Mouse (Mus musculus) MEL (cell line): ENCODE data around the gene Bpifa1. TPM values are rescaled to one million over a fixed set of nuclear protein-coding genes. Genes with fewer than 3 reads are reported as not detected.

ENCODE experiments used
- DNase-seq: peaks from one replicate; pipeline ENCODE4 v3.0.0; 2011; ENCODE audit warnings: low read depth, low spot score
- H3K27ac ChIP-seq: 2 replicates; pipeline ENCODE4 v1.5.1; 2012; ENCODE audit warnings: low read depth, mild to moderate bottlenecking, control low read depth, low read length, moderate library complexity; ENCODE audit not compliant: control insufficient read depth
- H3K27me3 ChIP-seq, 2 experiments: fragments of 150-350 bp in 1 of 2; sonication (generic) in 1 of 2; 2 replicates each; pipeline ENCODE4 v1.6.1; 2012; ENCODE audit warnings: low read length in 2 of 2, mild to moderate bottlenecking in 2 of 2, improper control_type of control experiment in 1 of 2, moderate library complexity in 1 of 2; ENCODE audit not compliant: insufficient read depth in 2 of 2, control insufficient read depth in 1 of 2
- H3K36me3 ChIP-seq, 2 experiments: 2 replicates each; pipeline ENCODE4 v1.6.1; 2012 to 2014; ENCODE audit warnings: low read length in 2 of 2, improper control_type of control experiment in 1 of 2, inconsistent platforms in 1 of 2, mild to moderate bottlenecking in 1 of 2; ENCODE audit not compliant: insufficient read depth in 2 of 2, control insufficient read depth in 1 of 2
- H3K4me1 ChIP-seq, 2 experiments: fragments of 150-350 bp in 1 of 2; sonication (generic) in 1 of 2; 2 replicates each; pipeline ENCODE4 v1.6.1; 2012; ENCODE audit warnings: low read length in 2 of 2, improper control_type of control experiment in 1 of 2, mild to moderate bottlenecking in 1 of 2; ENCODE audit not compliant: insufficient read depth in 2 of 2, control insufficient read depth in 1 of 2
- H3K4me3 ChIP-seq, 2 experiments: fragments of 150-350 bp in 1 of 2; sonication (generic) in 1 of 2; 2 replicates each; pipeline ENCODE4 v1.5.1; 2012; ENCODE audit warnings: low read depth in 2 of 2, low read length in 2 of 2, mild to moderate bottlenecking in 2 of 2, moderate library complexity in 2 of 2, control low read depth in 1 of 2, improper control_type of control experiment in 1 of 2; ENCODE audit not compliant: control insufficient read depth in 1 of 2, insufficient read depth in 1 of 2
- H3K79me2 ChIP-seq: 2 replicates; pipeline ENCODE4 v1.6.1; 2012; ENCODE audit warnings: mild to moderate bottlenecking, low read length, moderate library complexity; ENCODE audit not compliant: control insufficient read depth, poor library complexity, insufficient read depth
- H3K9ac ChIP-seq: 2 replicates; pipeline ENCODE4 v1.6.1; 2012; ENCODE audit warnings: low read depth, mild to moderate bottlenecking, control low read depth, low read length, moderate library complexity; ENCODE audit not compliant: control insufficient read depth, poor library complexity, severe bottlenecking
- H3K9me3 ChIP-seq: fragments of 150-350 bp; sonication (generic); replicated peaks from 2 replicates; pipeline ENCODE4 v1.6.1; 2012; ENCODE audit warnings: mild to moderate bottlenecking, low read length, improper control_type of control experiment, moderate library complexity; ENCODE audit not compliant: insufficient read depth
- CHD2 ChIP-seq: IDR thresholded peaks from 2 replicates; pipeline ENCODE4 v1.6.1; 2011; ENCODE audit warnings: low read length, improper control_type of control experiment
- CTCF ChIP-seq, 3 experiments: IDR thresholded peaks in 2 of 3; conservative IDR thresholded peaks in 1 of 3; 2 replicates each; pipeline ENCODE4 v1.5.1; 2011 to 2012; ENCODE audit warnings: low read length in 3 of 3, low read depth in 2 of 3, mild to moderate bottlenecking in 2 of 3, improper control_type of control experiment in 1 of 3, inconsistent platforms in 1 of 3, mixed read lengths in 1 of 3, moderate library complexity in 1 of 3; ENCODE audit not compliant: control insufficient read depth in 1 of 3, insufficient read depth in 1 of 3, poor library complexity in 1 of 3, severe bottlenecking in 1 of 3
- ELF1 ChIP-seq: IDR thresholded peaks from 2 replicates; pipeline ENCODE4 v1.6.1; 2014; ENCODE audit warnings: low read depth, mild to moderate bottlenecking, inconsistent platforms, low read length, improper control_type of control experiment, moderate library complexity
- HCFC1 ChIP-seq: IDR thresholded peaks from 2 replicates; pipeline ENCODE4 v1.6.1; 2012; ENCODE audit warnings: low read depth, mild to moderate bottlenecking, inconsistent platforms, low read length, improper control_type of control experiment, moderate library complexity
- JUND ChIP-seq: IDR thresholded peaks from 2 replicates; pipeline ENCODE4 v1.6.1; 2011; ENCODE audit warnings: low read depth, mild to moderate bottlenecking, improper control_type of control experiment, low read length
- KAT2A ChIP-seq: conservative IDR thresholded peaks from 2 replicates; pipeline ENCODE4 v1.6.1; 2012; ENCODE audit warnings: low read depth, low read length, improper control_type of control experiment, inconsistent platforms
- MAX ChIP-seq: IDR thresholded peaks from 2 replicates; pipeline ENCODE4 v1.6.1; 2011; ENCODE audit warnings: low read length, improper control_type of control experiment
- MAZ ChIP-seq: IDR thresholded peaks from 2 replicates; pipeline ENCODE4 v1.6.1; 2012; ENCODE audit warnings: low read depth, mild to moderate bottlenecking, inconsistent platforms, low read length, improper control_type of control experiment
- MXI1 ChIP-seq: IDR thresholded peaks from 2 replicates; pipeline ENCODE4 v1.6.1; 2011; ENCODE audit warnings: mild to moderate bottlenecking, low read depth, low read length, improper control_type of control experiment
- MYC ChIP-seq: IDR thresholded peaks from 2 replicates; pipeline ENCODE4 v1.6.1; 2011; ENCODE audit warnings: low read depth, mild to moderate bottlenecking, low read length, improper control_type of control experiment, moderate library complexity
- POLR2AphosphoS2 ChIP-seq: IDR thresholded peaks from 2 replicates; pipeline ENCODE4 v1.6.1; 2011; ENCODE audit warnings: low read length, improper control_type of control experiment
- RCOR1 ChIP-seq: IDR thresholded peaks from 2 replicates; pipeline ENCODE4 v1.6.1; 2012; ENCODE audit warnings: low read depth, mild to moderate bottlenecking, inconsistent platforms, low read length, improper control_type of control experiment
- SIN3A ChIP-seq: IDR thresholded peaks from 2 replicates; pipeline ENCODE4 v1.6.1; 2012; ENCODE audit warnings: low read length, improper control_type of control experiment, inconsistent platforms
- TCF12 ChIP-seq: IDR thresholded peaks from 2 replicates; pipeline ENCODE4 v1.6.1; 2014; ENCODE audit warnings: low read depth, mild to moderate bottlenecking, inconsistent platforms, low read length, improper control_type of control experiment, moderate library complexity
- UBTF ChIP-seq: IDR thresholded peaks from 2 replicates; pipeline ENCODE4 v1.6.1; 2012; ENCODE audit warnings: low read depth, mild to moderate bottlenecking, inconsistent platforms, low read length, improper control_type of control experiment, moderate library complexity, borderline replicate concordance; ENCODE audit not compliant: insufficient read depth
- USF1 ChIP-seq: IDR thresholded peaks from 2 replicates; pipeline ENCODE4 v1.6.1; 2014; ENCODE audit warnings: low read depth, mild to moderate bottlenecking, inconsistent platforms, low read length, improper control_type of control experiment, moderate library complexity
- USF2 ChIP-seq, 2 experiments: IDR thresholded peaks; 2 replicates each; pipeline ENCODE4 v1.6.1; 2011 to 2012; ENCODE audit warnings: improper control_type of control experiment in 2 of 2, low read length in 2 of 2, borderline replicate concordance in 1 of 2, inconsistent platforms in 1 of 2, low read depth in 1 of 2, mild to moderate bottlenecking in 1 of 2; ENCODE audit not compliant: insufficient read depth in 1 of 2
- ZC3H11A ChIP-seq: IDR thresholded peaks from 2 replicates; pipeline ENCODE4 v1.6.1; 2012; ENCODE audit warnings: low read depth, mild to moderate bottlenecking, inconsistent platforms, low read length, improper control_type of control experiment
- ZKSCAN1 ChIP-seq: IDR thresholded peaks from 2 replicates; pipeline ENCODE4 v1.6.1; 2012; ENCODE audit warnings: low read depth, mild to moderate bottlenecking, inconsistent platforms, low read length, improper control_type of control experiment, moderate library complexity
- ZMIZ1 ChIP-seq: IDR thresholded peaks from 2 replicates; pipeline ENCODE4 v1.6.1; 2012; ENCODE audit warnings: low read depth, mild to moderate bottlenecking, inconsistent platforms, low read length, improper control_type of control experiment, moderate library complexity
- polyA plus RNA-seq, 2 experiments: library from polyadenylated mRNA; stranded (reverse) in 1 of 2; unstranded in 1 of 2; fragments of >175 nt in 1 of 2; fragments of >200 nt in 1 of 2; gene quantifications; 2 replicates each; pipeline versions ENCODE4 v1.2.1 to v1.2.4; 2012; ENCODE audit warnings: low replicate concordance in 2 of 2, low read depth in 1 of 2; ENCODE audit not compliant: insufficient read length in 2 of 2, insufficient read depth in 1 of 2, missing spikeins in 1 of 2
- total RNA-seq: library from RNA; depleted of rRNA; stranded (reverse); fragments of 300-350 nt; gene quantifications from 2 replicates; pipeline ENCODE4 v1.2.3, GENCODE M21; 2012

The Bpifa1 gene
- total and polyA plus RNA-seq, 3 experiments = not detected

DNA sequence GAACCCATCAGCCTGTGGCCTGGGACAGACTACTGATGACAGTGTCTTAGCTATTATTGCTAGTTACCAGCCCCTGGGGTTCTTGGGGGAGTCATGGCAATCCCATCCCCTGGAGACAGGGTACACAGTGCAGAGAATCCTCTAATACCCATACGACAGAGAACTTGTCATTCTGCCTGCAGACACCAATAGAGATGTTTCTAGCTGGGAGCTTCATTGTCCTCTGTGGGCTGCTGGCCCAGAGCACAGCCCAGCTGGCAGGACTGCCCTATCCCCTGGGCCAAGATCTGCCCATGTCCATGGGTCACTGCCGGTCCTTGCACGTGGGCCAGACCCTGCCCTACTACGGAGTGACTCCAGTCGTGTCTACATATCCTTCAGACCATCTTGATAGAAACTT, 20.6 kb downstream of the Bpifa1 start:
- no peak overlapping the region for H3K9ac ChIP-seq
- H3K36me3 ChIP-seq = no peaks in the 10 kb centered on the region
- no peak for TF ChIP-seq ZMIZ1
- TF ChIP-seq SIN3A = no peak
- TF ChIP-seq JUND = no peak
- TF ChIP-seq ZKSCAN1 = no peak
- TF ChIP-seq TCF12 = no peak
- TF ChIP-seq UBTF = no peak
- no peak overlapping the region for H3K27ac ChIP-seq
- no peaks in the 10 kb centered on the region for H3K27me3 ChIP-seq
- H3K4me1 ChIP-seq = no peaks in the 10 kb centered on the region
- H3K4me3 ChIP-seq = no peak overlapping the region
- H3K9me3 ChIP-seq = no peaks in the 10 kb centered on the region
- no peak for DNase-seq
- no peaks in the 10 kb centered on the region for H3K79me2 ChIP-seq

GRCm38 (mm10) chr2:154169172-154169571, 26.5 kb downstream of the Bpifa1 start:
- no peaks in the 10 kb centered on the region for H3K79me2 ChIP-seq
- TF ChIP-seq TCF12 = no peak
- H3K9ac ChIP-seq = no peak overlapping the region
- no peak overlapping the region for H3K4me3 ChIP-seq
- H3K27ac ChIP-seq = no peak overlapping the region
- H3K4me1 ChIP-seq = no peaks in the 10 kb centered on the region
- H3K36me3 ChIP-seq = no peaks in the 10 kb centered on the region
- no peaks in the 10 kb centered on the region for H3K27me3 ChIP-seq
- H3K9me3 ChIP-seq = no peaks in the 10 kb centered on the region
- DNase-seq = no peak

DNA sequence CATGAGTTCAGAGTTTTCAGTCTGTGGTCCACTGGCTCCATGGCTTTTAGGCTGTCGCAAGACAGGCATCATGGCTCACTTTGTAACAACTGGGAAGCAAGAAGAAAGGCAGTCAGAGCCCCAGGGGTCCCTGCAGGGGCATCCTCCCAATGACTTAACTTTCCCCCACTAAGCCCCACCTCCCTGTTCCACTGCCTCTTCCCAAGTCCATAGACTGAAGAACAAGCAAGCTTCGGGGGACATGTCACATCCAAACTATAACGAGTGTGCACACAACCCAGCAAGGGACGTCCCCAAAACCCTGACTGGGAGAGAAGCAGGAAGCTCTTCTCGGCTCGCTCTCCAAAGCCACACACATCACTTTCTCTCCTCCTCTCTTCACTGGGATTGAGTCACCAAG, 28.9 kb downstream of the Bpifa1 start:
- Histone ChIP-seq H3K4me1 (no peaks in the 10 kb centered on the region), H3K36me3 (no peaks in the 10 kb centered on the region), H3K9ac (no peak overlapping the region), H3K79me2 (no peaks in the 10 kb centered on the region), H3K9me3 (no peaks in the 10 kb centered on the region), H3K4me3 (no peak overlapping the region), H3K27ac (no peak overlapping the region), H3K27me3 (no peaks in the 10 kb centered on the region)
- DNase-seq = no peak
- TF ChIP-seq MAX = no peak
- no peak for TF ChIP-seq ZC3H11A
- TF ChIP-seq USF1 = no peak
- TF ChIP-seq ELF1 = no peak
- TF ChIP-seq CTCF (IDR thresholded peaks at IDR 0.05 in 2 of 3, conservative IDR thresholded peaks at IDR 0.05 in 1 of 3; ENCODE audit: control insufficient read depth in 1 of 3, insufficient read depth in 1 of 3, low read depth in 2 of 3, low read length in 3 of 3, poor library complexity in 1 of 3, severe bottlenecking in 1 of 3) = no peak
- TF ChIP-seq TCF12 = no peak
- TF ChIP-seq MXI1 = no peak
- no peak for TF ChIP-seq RCOR1
- no peak for TF ChIP-seq KAT2A
- TF ChIP-seq CHD2 = no peak
- TF ChIP-seq MYC = no peak
- TF ChIP-seq MAZ = no peak
- TF ChIP-seq HCFC1 = no peak
- TF ChIP-seq USF2 (IDR thresholded peaks at IDR 0.05; ENCODE audit: borderline replicate concordance in 1 of 2, insufficient read depth in 1 of 2, low read depth in 1 of 2, low read length in 2 of 2) = no peak
- TF ChIP-seq POLR2AphosphoS2 = no peak
- no peak for TF ChIP-seq UBTF
